ENCODE assay signal across 8 mouse cellular contexts in genomic region chr19:24225305-24225696, GRCm38 (mm10). TPM values are rescaled to one million over a fixed set of nuclear protein-coding genes. Genes with fewer than 3 reads are reported as not detected.
DNase-seq lines count a peak whose midpoint lies in the region; ATAC-seq and TF ChIP-seq lines count a peak whose summit lies in the region.

No protein-coding gene starts in this region.

- no peak overlapping the region for H3K9ac ChIP-seq in forebrain, embryonic 14.5 days (ENCODE audit: low read length)
- no peak overlapping the region for H3K9ac ChIP-seq in hindbrain, embryonic 15.5 days
- H3K9ac ChIP-seq in liver, embryonic 11.5 days (ENCODE audit: low read depth, low read length) = peak overlapping the region; percentile 23; the same call in 1 of the 2 replicates
- H3K9ac ChIP-seq in midbrain, postnatal 0 days (replicated peaks; ENCODE audit: low read length, poor library complexity, severe bottlenecking) = no peak overlapping the region

- H3K27me3 ChIP-seq in forebrain, embryonic 14.5 days (replicated peaks; ENCODE audit: control insufficient read depth, insufficient read depth, low read length) = peaks cover 10% of the 10 kb centered on the region; the same call in 1 of the 2 replicates
- H3K27me3 ChIP-seq in hindbrain, embryonic 15.5 days = peaks cover 31% of the 10 kb centered on the region
- H3K27me3 ChIP-seq in liver, embryonic 11.5 days (replicated peaks; ENCODE audit: control insufficient read depth, insufficient read depth, low read length) = peaks cover 13% of the 10 kb centered on the region
- H3K27me3 ChIP-seq in midbrain, postnatal 0 days (ENCODE audit: insufficient read depth, low read length) = peaks cover 12% of the 10 kb centered on the region

- H3K9me3 ChIP-seq in forebrain, embryonic 14.5 days (replicated peaks; ENCODE audit: control insufficient read depth, low read length) = no peaks in the 10 kb centered on the region
- no peaks in the 10 kb centered on the region for H3K9me3 ChIP-seq in hindbrain, embryonic 15.5 days
- no peaks in the 10 kb centered on the region for H3K9me3 ChIP-seq in liver, embryonic 11.5 days (ENCODE audit: control insufficient read depth, low read length)
- no peaks in the 10 kb centered on the region for H3K9me3 ChIP-seq in midbrain, postnatal 0 days (ENCODE audit: low read length)

- peak overlapping the region; percentile 72 for H3K4me2 ChIP-seq in forebrain, embryonic 14.5 days (ENCODE audit: low read length)
- H3K4me2 ChIP-seq in hindbrain, embryonic 15.5 days = peak overlapping the region; percentile 90
- H3K4me2 ChIP-seq in liver, embryonic 11.5 days = peak overlapping the region; percentile 87
- H3K4me2 ChIP-seq in midbrain, postnatal 0 days (ENCODE audit: low read depth, low read length, poor library complexity, severe bottlenecking) = peak overlapping the region; percentile 59

- H3K4me1 ChIP-seq in forebrain, embryonic 14.5 days (ENCODE audit: control insufficient read depth, insufficient read depth, low read length) = peaks cover 11% of the 10 kb centered on the region; the same call in 1 of the 2 replicates
- peaks cover 17% of the 10 kb centered on the region for H3K4me1 ChIP-seq in hindbrain, embryonic 15.5 days (replicated peaks)
- no peaks in the 10 kb centered on the region; the same call in 1 of the 2 replicates for H3K4me1 ChIP-seq in liver, embryonic 11.5 days (replicated peaks; ENCODE audit: control insufficient read depth, insufficient read depth, low read length)
- no peaks in the 10 kb centered on the region for H3K4me1 ChIP-seq in midbrain, postnatal 0 days (ENCODE audit: insufficient read depth, low read length)

- H3K27ac ChIP-seq in forebrain, embryonic 14.5 days (ENCODE audit: low read depth, low read length) = no peak overlapping the region
- H3K27ac ChIP-seq in hindbrain, embryonic 15.5 days (replicated peaks) = peak overlapping the region; percentile 38; the same call in 1 of the 2 replicates
- H3K27ac ChIP-seq in liver, embryonic 11.5 days (ENCODE audit: low read depth, low read length) = no peak overlapping the region
- H3K27ac ChIP-seq in midbrain, postnatal 0 days (ENCODE audit: low read depth, low read length) = no peak overlapping the region

- no peaks in the 10 kb centered on the region for H3K36me3 ChIP-seq in forebrain, embryonic 14.5 days (ENCODE audit: control insufficient read depth, insufficient read depth, low read length)
- H3K36me3 ChIP-seq in hindbrain, embryonic 15.5 days = no peaks in the 10 kb centered on the region
- no peaks in the 10 kb centered on the region for H3K36me3 ChIP-seq in liver, embryonic 11.5 days (ENCODE audit: control insufficient read depth, insufficient read depth, low read length)
- H3K36me3 ChIP-seq in midbrain, postnatal 0 days (ENCODE audit: insufficient read depth, low read length) = no peaks in the 10 kb centered on the region

- no peak for TF ChIP-seq CTCF in midbrain, postnatal 0 days (IDR thresholded peaks at IDR 0.05)

- peak; percentile 50 for ATAC-seq in activated CD4-positive, CD25-positive, alpha-beta regulatory T cell, adult 4 months
- ATAC-seq in forebrain, embryonic 14.5 days = no peak
- ATAC-seq in hindbrain, embryonic 15.5 days (ENCODE audit: low FRiP score, low read depth) = no peak
- ATAC-seq in liver, embryonic 11.5 days (replicated peaks; ENCODE audit: low FRiP score) = peak; percentile 57
- no peak for ATAC-seq in midbrain, postnatal 0 days (ENCODE audit: low FRiP score)

- DNase-seq in 416B (ENCODE audit: low read depth) = peak; percentile 83
- peak; percentile 28 for DNase-seq in forebrain, embryonic 14.5 days (ENCODE audit: low spot score)
- peak; percentile 43 for DNase-seq in liver, embryonic 11.5 days (ENCODE audit: low spot score)
- no peak for DNase-seq in midbrain, postnatal 0 days (ENCODE audit: low spot score)
- DNase-seq in yolk sac, embryonic 10.5 days (ENCODE audit: low spot score) = peak; percentile 80
- no peak for DNase-seq in right cerebral cortex, adult 18-20 months

- peak overlapping the region; percentile 37 for H3K4me3 ChIP-seq in forebrain, embryonic 14.5 days (ENCODE audit: low read depth, low read length)
- H3K4me3 ChIP-seq in hindbrain, embryonic 15.5 days = peak overlapping the region; percentile 51
- peak overlapping the region; percentile 61 for H3K4me3 ChIP-seq in liver, embryonic 11.5 days (ENCODE audit: low read depth, low read length)
- peak overlapping the region; percentile 36 for H3K4me3 ChIP-seq in midbrain, postnatal 0 days (ENCODE audit: low read depth, low read length)

- WGBS in forebrain, embryonic 14.5 days = 1% methylated on average over 17 of the region's 17 CpGs
- WGBS in hindbrain, embryonic 15.5 days = under 1% methylated on average over 17 of the region's 17 CpGs
- whole genome bisulfite sequencing in liver, embryonic 11.5 days = 1% methylated on average over 17 of the region's 17 CpGs
- WGBS in midbrain, postnatal 0 days = 2% methylated on average over 17 of the region's 17 CpGs

RNA-seq across cellular contexts. Expression of gene Tjp2, which starts 0.5 kb away (rescaled TPM):
- polyA plus RNA-seq in activated CD4-positive, CD25-positive, alpha-beta regulatory T cell, adult 4 months (2017; shearing (Covaris generic)) = 1 to 10 TPM; 4.5 to 6.0 TPM
- 9.0 and 11.6 TPM in 2 replicates for polyA plus RNA-seq in forebrain, embryonic 14.5 days (2014; fragmentation: Nextera tagmentation; extraction: Ambion mirVana)
- polyA plus RNA-seq in hindbrain, embryonic 15.5 days (2015; fragmentation: Nextera tagmentation; extraction: Ambion mirVana) = 12.9 and 13.9 TPM in 2 replicates
- polyA plus RNA-seq in liver, embryonic 11.5 days (2014; fragmentation: Nextera tagmentation; extraction: Ambion mirVana) = 14.0 and 14.2 TPM in 2 replicates
- 18.2 and 18.7 TPM in 2 replicates for total RNA-seq in midbrain, postnatal 0 days (2014; rRNA removed)
- 11.0 and 11.2 TPM in 2 replicates for polyA plus RNA-seq in midbrain, postnatal 0 days (2015; fragmentation: Nextera tagmentation; extraction: Ambion mirVana)

RNA-seq across cellular contexts. Expression of gene Fxn, which starts 55.1 kb away (rescaled TPM):
- 10 to 100 TPM; 12.0 to 16.3 TPM for polyA plus RNA-seq in activated CD4-positive, CD25-positive, alpha-beta regulatory T cell, adult 4 months (2017; shearing (Covaris generic))
- 40.5 and 47.9 TPM in 2 replicates for polyA plus RNA-seq in forebrain, embryonic 14.5 days (2014; fragmentation: Nextera tagmentation; extraction: Ambion mirVana)
- polyA plus RNA-seq in hindbrain, embryonic 15.5 days (2015; fragmentation: Nextera tagmentation; extraction: Ambion mirVana) = 40.6 and 42.2 TPM in 2 replicates
- polyA plus RNA-seq in liver, embryonic 11.5 days (2014; fragmentation: Nextera tagmentation; extraction: Ambion mirVana) = 82.8 and 91.1 TPM in 2 replicates
- 24.6 and 25.4 TPM in 2 replicates for total RNA-seq in midbrain, postnatal 0 days (2014; rRNA removed)
- polyA plus RNA-seq in midbrain, postnatal 0 days (2015; fragmentation: Nextera tagmentation; extraction: Ambion mirVana) = 42.5 and 43.7 TPM in 2 replicates

Comparison
In these comparisons a context has a peak if more than half of its experiments do, and no peak if none do; other contexts are left out.
1. DNase-seq: peak in 416B (single experiment), forebrain, embryonic 14.5 days (single experiment), liver, embryonic 11.5 days (single experiment) and yolk sac, embryonic 10.5 days (single experiment); none in midbrain, postnatal 0 days (single experiment) and right cerebral cortex, adult 18-20 months (single experiment).
2. ATAC-seq: peak in activated CD4-positive, CD25-positive, alpha-beta regulatory T cell, adult 4 months (single experiment) and liver, embryonic 11.5 days (single experiment); none in forebrain, embryonic 14.5 days (single experiment), hindbrain, embryonic 15.5 days (single experiment) and midbrain, postnatal 0 days (single experiment).
3. Peak in every context shown above with its lines, with median percentiles within 50 percentile points of each other: H3K4me2 ChIP-seq and H3K4me3 ChIP-seq.